Mouse (Mus musculus): ENCODE results near the gene Pwwp2a.
A peak's percentile ranks its signal among the peaks of the same experiment; 100 is the strongest.

The Pwwp2a gene

GRCm38 (mm10) chr11:43681472-43682414 lies at the start of gene Pwwp2a:
Pwwp2a (plus strand) TSS chr11:43681998.
- DNase-seq (ENCODE audit: low read depth, low spot score), result peak; percentile 99

- no peak for DNase-seq (ENCODE audit: low read depth, low spot score)
Observed at GRCm38 (mm10) chr11:43632566-43632965, 49.2 kb upstream of the Pwwp2a start.

GRCm38 (mm10) chr11:43633165-43633564 lies 48.6 kb upstream of the Pwwp2a start:
- no peak for DNase-seq (ENCODE audit: low read depth, low spot score)

- no peak for DNase-seq (ENCODE audit: low read depth, low spot score)
Observed at GRCm38 (mm10) chr11:43633658-43634401, 48.0 kb upstream of the Pwwp2a start.

GRCm38 (mm10) chr11:43636761-43637160 lies 45.0 kb upstream of the Pwwp2a start:
- no peak for DNase-seq (ENCODE audit: low read depth, low spot score)

- DNase-seq (ENCODE audit: low read depth, low spot score), result no peak
Observed at GRCm38 (mm10) chr11:43638486-43638885, 43.3 kb upstream of the Pwwp2a start.

GRCm38 (mm10) chr11:43643180-43643591 lies 38.6 kb upstream of the Pwwp2a start:
- DNase-seq (ENCODE audit: low read depth, low spot score), result peak; percentile 32

GRCm38 (mm10) chr11:43645286-43645685 lies 36.5 kb upstream of the Pwwp2a start:
- DNase-seq (ENCODE audit: low read depth, low spot score), result no peak

GRCm38 (mm10) chr11:43653051-43653475 lies 28.7 kb upstream of the Pwwp2a start:
- no peak for DNase-seq (ENCODE audit: low read depth, low spot score)

GRCm38 (mm10) chr11:43656464-43656863 lies 25.3 kb upstream of the Pwwp2a start:
- DNase-seq (ENCODE audit: low read depth, low spot score), result no peak

- no peak for DNase-seq (ENCODE audit: low read depth, low spot score)
Observed at GRCm38 (mm10) chr11:43658010-43658409, 23.8 kb upstream of the Pwwp2a start.

GRCm38 (mm10) chr11:43667038-43667745 lies 14.6 kb upstream of the Pwwp2a start:
- no peak for DNase-seq (ENCODE audit: low read depth, low spot score)

GRCm38 (mm10) chr11:43682415-43683217 lies 818 bp downstream of the Pwwp2a start:
- DNase-seq (ENCODE audit: low read depth, low spot score), result peak; percentile 55

GRCm38 (mm10) chr11:43688850-43689249 lies 7.1 kb downstream of the Pwwp2a start:
- DNase-seq (ENCODE audit: low read depth, low spot score), result no peak

GRCm38 (mm10) chr11:43696623-43697022 lies 14.8 kb downstream of the Pwwp2a start:
- DNase-seq (ENCODE audit: low read depth, low spot score), result no peak

GRCm38 (mm10) chr11:43698621-43699020 lies 16.8 kb downstream of the Pwwp2a start:
- DNase-seq (ENCODE audit: low read depth, low spot score), result no peak

GRCm38 (mm10) chr11:43700291-43700690 lies 18.5 kb downstream of the Pwwp2a start:
- no peak for DNase-seq (ENCODE audit: low read depth, low spot score)

GRCm38 (mm10) chr11:43703552-43703951 lies 21.8 kb downstream of the Pwwp2a start:
- no peak for DNase-seq (ENCODE audit: low read depth, low spot score)

GRCm38 (mm10) chr11:43705751-43706150 lies 24.0 kb downstream of the Pwwp2a start:
- no peak for DNase-seq (ENCODE audit: low read depth, low spot score)

- no peak for DNase-seq (ENCODE audit: low read depth, low spot score)
Observed at GRCm38 (mm10) chr11:43708409-43708808, 26.6 kb downstream of the Pwwp2a start.

GRCm38 (mm10) chr11:43712178-43712577 lies 30.4 kb downstream of the Pwwp2a start:
- no peak for DNase-seq (ENCODE audit: low read depth, low spot score)

Data from retina, adult 2 months (tissue).